ENCODE assay signal across 15 mouse cellular contexts in genomic region chr17:12937412-12937970, GRCm38 (mm10).
"Had no signal": no experiment of that assay in that cellular context is flagged by ENCODE, and none has a peak within 500 bp of the region (broad histone marks: within the 10 kb centered on the region; RNA-seq: fewer than 3 reads in every experiment).

No protein-coding gene starts in this region.

- H3K27me3 ChIP-seq: intestine, embryonic 15.5 days; limb, embryonic 15.5 days; midbrain, embryonic 12.5 days; neural tube, embryonic 13.5 days had no signal

- ATAC-seq: intestine, embryonic 15.5 days had no signal

- H3K4me2 ChIP-seq: intestine, embryonic 15.5 days; limb, embryonic 15.5 days; midbrain, embryonic 12.5 days; neural tube, embryonic 13.5 days had no signal

- H3K9me3 ChIP-seq: intestine, embryonic 15.5 days; limb, embryonic 15.5 days; midbrain, embryonic 12.5 days; neural tube, embryonic 13.5 days had no signal

- H3K36me3 ChIP-seq: intestine, embryonic 15.5 days had no signal

- H3K27ac ChIP-seq: intestine, embryonic 15.5 days; left cerebral cortex, adult 2 months; limb, embryonic 15.5 days; midbrain, embryonic 12.5 days; neural tube, embryonic 13.5 days had no signal

- H3K9ac ChIP-seq: intestine, embryonic 15.5 days; limb, embryonic 15.5 days; midbrain, embryonic 12.5 days; neural tube, embryonic 13.5 days had no signal

- DNase-seq: kidney, adult 18-20 months; kidney, postnatal 10 days; kidney, postnatal 4 days; lung, adult 18-20 months; lung, postnatal 4 days; retina, postnatal 1 day; right cerebral cortex, postnatal 4 days; spleen, adult 18-20 months; thymus, adult 18-20 months; thymus, postnatal 14 days had no signal

- H3K4me3 ChIP-seq: intestine, embryonic 15.5 days; left cerebral cortex, adult 2 months; limb, embryonic 15.5 days; midbrain, embryonic 12.5 days; neural tube, embryonic 13.5 days had no signal
